Mouse (Mus musculus): Measurements from ENCODE around the gene Etv4. TPM values are rescaled to one million over a fixed set of nuclear protein-coding genes. Genes with fewer than 3 reads are reported as not detected.

Gene Etv4
- polyA plus RNA-seq, 1 experiment from 2014 or later, result 12.5 TPM

DNA sequence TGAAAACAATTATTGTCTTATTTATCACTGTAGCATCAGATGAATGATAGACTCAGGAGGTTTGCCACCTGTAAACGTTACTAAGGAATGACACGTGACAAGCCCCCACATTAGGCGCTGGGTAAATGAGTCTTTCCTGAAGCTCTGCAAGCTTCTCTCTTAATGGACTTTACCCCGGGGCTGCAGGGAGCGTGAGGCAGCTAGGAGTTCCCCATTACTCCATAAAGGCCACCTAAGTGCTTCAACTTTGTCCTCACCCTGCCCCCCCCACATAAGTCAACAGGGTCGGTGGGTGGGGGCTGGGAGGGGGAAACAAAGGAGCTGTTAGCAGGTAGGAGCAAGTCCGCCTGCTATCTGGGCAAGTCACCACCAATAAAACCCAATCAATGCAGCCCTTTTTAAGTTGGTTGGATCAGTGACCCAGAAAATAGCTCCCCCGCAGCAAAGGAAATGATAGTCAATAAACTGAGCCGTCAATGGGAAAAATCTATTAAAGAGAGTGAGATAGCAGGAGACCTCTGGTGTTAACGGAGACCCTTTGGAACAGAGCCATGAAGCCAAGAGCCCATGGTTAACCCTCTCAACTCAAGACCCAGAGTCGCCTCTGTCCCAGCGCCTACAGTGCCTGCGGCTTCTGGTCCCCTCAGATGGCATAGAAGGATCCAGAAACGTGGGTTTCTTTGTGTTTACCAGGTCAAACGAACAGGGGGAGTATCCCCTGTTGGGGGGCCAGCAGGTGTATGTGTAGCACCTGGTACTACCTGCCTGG lies 24.1 kb upstream of the Etv4 start:
- no peak for ATAC-seq (ENCODE audit: borderline replicate concordance, extremely low read depth, low FRiP score, low TSS enrichment)
- 0 out of 2 replicates have a peak, but pooled peaks cover 4% of the 10 kb centered on the region for H3K27me3 ChIP-seq
- no peak overlapping the region for H3K4me3 ChIP-seq
- no peaks in the 10 kb centered on the region for H3K36me3 ChIP-seq
- H3K4me1 ChIP-seq, result 0 out of 2 replicates have a peak, but pooled peaks cover 8% of the 10 kb centered on the region
- WGBS, result 36% methylated on average over 15 of the region's 15 CpGs
- no peak overlapping the region for H3K9ac ChIP-seq
- H3K9me3 ChIP-seq, result no peaks in the 10 kb centered on the region
- H3K4me2 ChIP-seq, result no peak overlapping the region
- H3K27ac ChIP-seq, result no peak overlapping the region

DNA sequence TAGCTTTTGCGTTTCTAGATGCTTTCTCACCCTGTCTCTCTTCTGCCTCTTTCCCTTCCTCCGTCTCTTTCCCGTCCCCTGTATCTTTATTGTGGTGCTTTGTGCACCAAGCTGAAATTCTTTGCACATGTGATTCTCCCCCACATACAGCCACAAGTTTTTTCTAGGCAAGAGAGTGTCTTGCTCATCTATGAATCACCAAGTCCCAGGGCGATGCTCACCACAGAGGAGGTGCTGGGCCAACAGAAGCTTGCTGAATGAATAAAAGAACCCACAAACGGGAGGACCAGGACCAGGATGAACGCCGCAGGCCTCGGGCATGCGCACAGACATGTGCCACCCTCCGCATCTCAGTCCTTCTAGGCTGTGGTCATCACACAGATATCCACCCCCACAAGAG lies 22.1 kb upstream of the Etv4 start:
- Histone ChIP-seq H3K4me1 (0 out of 2 replicates have a peak, but pooled peaks cover 8% of the 10 kb centered on the region), H3K4me3 (no peak overlapping the region), H3K9me3 (no peaks in the 10 kb centered on the region), H3K4me2 (no peak overlapping the region), H3K36me3 (no peaks in the 10 kb centered on the region), H3K27ac (no peak overlapping the region), H3K9ac (no peak overlapping the region), H3K27me3 (0 out of 2 replicates have a peak, but pooled peaks cover 4% of the 10 kb centered on the region)
- no peak for ATAC-seq (ENCODE audit: borderline replicate concordance, extremely low read depth, low FRiP score, low TSS enrichment)
- 78% methylated on average over 10 of the region's 10 CpGs for WGBS

DNA sequence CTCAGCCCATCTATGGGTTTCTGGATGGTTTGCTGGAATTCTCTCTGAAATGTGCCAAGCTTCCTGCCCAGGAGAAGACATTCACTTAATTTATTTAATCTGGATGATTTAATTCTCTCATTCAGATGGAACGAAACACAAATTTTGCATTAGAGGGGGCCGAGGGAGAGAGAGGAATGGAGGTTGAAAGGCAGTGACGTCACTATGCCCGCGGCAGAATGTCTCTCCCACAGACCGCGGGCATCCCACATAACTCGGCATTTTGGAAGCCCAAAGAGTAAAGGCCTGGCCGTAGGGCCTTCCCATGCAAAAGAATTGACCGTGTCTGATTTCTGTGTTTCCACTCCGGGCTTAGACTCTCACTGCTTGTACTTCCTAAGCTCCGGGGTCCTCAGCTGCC lies 21.6 kb upstream of the Etv4 start:
- Histone ChIP-seq H3K4me2 (no peak overlapping the region), H3K27me3 (peaks cover 4% of the 10 kb centered on the region; the same call in 1 of the 2 replicates)
- 57% methylated on average over 12 of the region's 12 CpGs for WGBS

GRCm38 (mm10) chr11:101805113-101805704 lies 20.0 kb upstream of the Etv4 start:
- 47% methylated on average over 8 of the region's 8 CpGs for whole genome bisulfite sequencing
- Histone ChIP-seq H3K4me3 (no peak overlapping the region), H3K36me3 (no peaks in the 10 kb centered on the region), H3K4me1 (peaks cover 18% of the 10 kb centered on the region), H3K27me3 (peaks cover under 1% of the 10 kb centered on the region; the same call in 1 of the 2 replicates), H3K4me2 (no peak overlapping the region), H3K9ac (no peak overlapping the region), H3K27ac (0 out of 2 replicates have a peak overlapping the region, but pooled peaks have one; percentile 42), H3K9me3 (no peaks in the 10 kb centered on the region)
- peak; percentile 57; the same call in 1 of the 2 replicates for ATAC-seq (ENCODE audit: borderline replicate concordance, extremely low read depth, low FRiP score, low TSS enrichment)

More for the DNA sequence above, 21.6 kb upstream of the Etv4 start:
- Histone ChIP-seq H3K36me3 (no peaks in the 10 kb centered on the region), H3K9me3 (no peaks in the 10 kb centered on the region), H3K4me3 (no peak overlapping the region), H3K27ac (no peak overlapping the region), H3K9ac (no peak overlapping the region), H3K4me1 (peaks cover 11% of the 10 kb centered on the region; the same call in 1 of the 2 replicates)
- ATAC-seq (ENCODE audit: borderline replicate concordance, extremely low read depth, low FRiP score, low TSS enrichment), result no peak

- Histone ChIP-seq H3K4me3 (no peak overlapping the region), H3K9me3 (no peaks in the 10 kb centered on the region), H3K4me1 (peaks cover 18% of the 10 kb centered on the region), H3K27ac (no peak overlapping the region), H3K9ac (no peak overlapping the region), H3K4me2 (no peak overlapping the region), H3K36me3 (no peaks in the 10 kb centered on the region), H3K27me3 (no peaks in the 10 kb centered on the region; the same call in 1 of the 2 replicates)
- 6% methylated on average over 5 of the region's 5 CpGs for WGBS
- ATAC-seq (ENCODE audit: borderline replicate concordance, extremely low read depth, low FRiP score, low TSS enrichment), result no peak
Measured at GRCm38 (mm10) chr11:101801386-101801785, 16.2 kb upstream of the Etv4 start.

DNA sequence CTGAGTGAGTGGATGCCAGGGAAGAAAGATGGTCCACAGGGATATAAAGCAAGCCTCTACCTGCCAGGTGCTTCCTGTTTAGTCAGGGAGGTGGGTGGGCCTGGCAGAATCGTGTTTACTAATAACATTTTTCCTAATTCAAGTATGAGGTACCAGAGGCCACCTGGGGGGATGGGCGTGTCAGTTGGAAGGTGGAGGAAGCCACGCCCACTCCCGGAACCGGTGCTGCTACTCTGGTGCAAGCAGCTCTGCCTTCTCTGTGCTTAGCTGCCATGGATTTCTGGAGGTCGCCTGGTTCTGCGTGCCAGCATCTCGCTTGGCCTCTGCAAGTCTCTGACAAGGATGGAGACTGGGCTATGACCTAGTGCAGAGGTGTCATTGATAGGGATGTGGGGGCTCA lies 12.9 kb upstream of the Etv4 start:
- Histone ChIP-seq H3K4me3 (no peak overlapping the region), H3K27me3 (no peaks in the 10 kb centered on the region; the same call in 1 of the 2 replicates), H3K9ac (no peak overlapping the region), H3K36me3 (no peaks in the 10 kb centered on the region), H3K9me3 (no peaks in the 10 kb centered on the region), H3K4me2 (no peak overlapping the region), H3K4me1 (peaks cover 10% of the 10 kb centered on the region), H3K27ac (no peak overlapping the region)
- ATAC-seq (ENCODE audit: borderline replicate concordance, extremely low read depth, low FRiP score, low TSS enrichment), result no peak
- 29% methylated on average over 8 of the region's 8 CpGs for WGBS

GRCm38 (mm10) chr11:101797355-101797754 lies 12.2 kb upstream of the Etv4 start:
- no peak for ATAC-seq (ENCODE audit: borderline replicate concordance, extremely low read depth, low FRiP score, low TSS enrichment)
- 67% methylated on average over 2 of the region's 2 CpGs for WGBS
- Histone ChIP-seq H3K27ac (no peak overlapping the region), H3K9me3 (no peaks in the 10 kb centered on the region), H3K4me3 (no peak overlapping the region), H3K4me2 (no peak overlapping the region), H3K9ac (no peak overlapping the region), H3K4me1 (peaks cover 10% of the 10 kb centered on the region), H3K27me3 (no peaks in the 10 kb centered on the region; the same call in 1 of the 2 replicates), H3K36me3 (no peaks in the 10 kb centered on the region)

GRCm38 (mm10) chr11:101790811-101791526 lies 5.8 kb upstream of the Etv4 start:
- H3K27ac ChIP-seq, result peak overlapping the region; percentile 82
- H3K4me1 ChIP-seq, result peaks cover 25% of the 10 kb centered on the region
- no peak overlapping the region for H3K4me3 ChIP-seq
- H3K9ac ChIP-seq, result no peak overlapping the region
- no peaks in the 10 kb centered on the region for H3K36me3 ChIP-seq
- peaks cover 29% of the 10 kb centered on the region for H3K27me3 ChIP-seq
- WGBS, result 17% methylated on average over 19 of the region's 19 CpGs
- H3K9me3 ChIP-seq, result no peaks in the 10 kb centered on the region
- H3K4me2 ChIP-seq, result peak overlapping the region; percentile 37
- peak; percentile 90 for ATAC-seq (ENCODE audit: borderline replicate concordance, extremely low read depth, low FRiP score, low TSS enrichment)

- Histone ChIP-seq H3K9ac (no peak overlapping the region), H3K9me3 (no peaks in the 10 kb centered on the region), H3K36me3 (no peaks in the 10 kb centered on the region), H3K4me3 (no peak overlapping the region), H3K27ac (no peak overlapping the region), H3K4me2 (no peak overlapping the region), H3K4me1 (peaks cover 44% of the 10 kb centered on the region), H3K27me3 (peaks cover 59% of the 10 kb centered on the region)
- WGBS, result 78% methylated on average over 1 of the region's 1 CpGs
- ATAC-seq (ENCODE audit: borderline replicate concordance, extremely low read depth, low FRiP score, low TSS enrichment), result no peak
Measured at GRCm38 (mm10) chr11:101787432-101787831, 2.3 kb upstream of the Etv4 start.

DNA sequence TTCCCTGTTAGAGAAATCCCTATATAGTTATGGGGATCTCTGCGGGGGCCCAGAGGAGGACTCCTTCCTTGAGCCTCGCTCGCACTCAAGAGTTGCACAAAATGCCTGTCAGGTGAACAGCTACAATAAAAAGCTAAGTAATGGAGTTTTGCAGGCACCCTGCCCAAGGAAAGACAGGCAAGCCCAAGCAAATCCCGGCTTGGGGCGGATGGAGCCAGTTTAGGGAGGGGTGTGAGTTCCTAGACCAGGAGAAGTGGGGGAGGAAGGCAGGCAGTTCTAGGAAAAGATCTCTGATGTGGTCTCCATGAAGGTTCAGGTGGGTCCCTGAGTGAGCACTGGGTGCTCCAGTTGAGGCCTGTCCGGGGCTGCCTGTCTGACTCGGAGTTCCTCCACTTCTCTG lies 1.5 kb upstream of the Etv4 start:
- Histone ChIP-seq H3K27me3 (peaks cover 67% of the 10 kb centered on the region), H3K27ac (no peak overlapping the region), H3K4me2 (no peak overlapping the region), H3K4me1 (peaks cover 38% of the 10 kb centered on the region), H3K9me3 (no peaks in the 10 kb centered on the region), H3K4me3 (no peak overlapping the region), H3K36me3 (no peaks in the 10 kb centered on the region), H3K9ac (no peak overlapping the region)
- 61% methylated on average over 7 of the region's 7 CpGs for WGBS
- no peak for ATAC-seq (ENCODE audit: borderline replicate concordance, extremely low read depth, low FRiP score, low TSS enrichment)

DNA sequence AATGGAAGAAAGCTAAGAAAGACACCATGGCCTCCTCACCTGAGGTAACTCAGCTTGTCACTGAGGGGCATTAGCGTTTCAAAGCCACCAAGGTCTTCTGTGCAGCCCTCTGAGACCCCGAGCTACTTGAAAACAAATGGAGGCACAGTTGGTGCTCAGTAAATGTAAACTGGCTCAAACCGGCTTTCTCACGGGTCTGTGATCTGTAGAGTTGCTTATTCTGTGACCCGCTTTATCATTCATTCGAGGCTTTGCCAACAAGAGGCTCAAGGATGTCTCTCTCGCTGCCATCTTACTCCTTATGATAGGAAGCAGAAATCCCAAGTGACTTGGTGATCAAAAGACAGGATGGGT lies 658 bp upstream of the Etv4 start:
- Histone ChIP-seq H3K9me3 (no peaks in the 10 kb centered on the region), H3K4me2 (peak overlapping the region; percentile 97), H3K27me3 (peaks cover 69% of the 10 kb centered on the region), H3K4me3 (peak overlapping the region; percentile 52), H3K36me3 (no peaks in the 10 kb centered on the region), H3K9ac (0 out of 2 replicates have a peak overlapping the region, but pooled peaks have one; percentile 3), H3K4me1 (peaks cover 30% of the 10 kb centered on the region), H3K27ac (no peak overlapping the region)
- 8% methylated on average over 7 of the region's 7 CpGs for WGBS
- ATAC-seq (ENCODE audit: borderline replicate concordance, extremely low read depth, low FRiP score, low TSS enrichment), result no peak
